Mouse (Mus musculus): ENCODE measurements around the gene Ptprf. TPM values are rescaled to one million over a fixed set of nuclear protein-coding genes. Genes with fewer than 3 reads are reported as not detected.
A peak's percentile ranks its signal among the peaks of the same experiment; 100 is the strongest.

Ptprf gene
- polyA plus RNA-seq, 1 experiment, result 245 TPM

- 86% methylated on average over 13 of the region's 13 CpGs for WGBS
- H3K4me3 ChIP-seq (replicated peaks; ENCODE audit: extremely low read depth, low read depth, low read length), result no peak overlapping the region
- DNase-seq, result no peak
- no peak for TF ChIP-seq CTCF (IDR thresholded peaks at IDR 0.05; ENCODE audit: insufficient read depth, low read length)
- no peak for TF ChIP-seq POLR2A (IDR thresholded peaks at IDR 0.05; ENCODE audit: borderline replicate concordance, extremely low read depth, low read depth, low read length)
- H3K4me1 ChIP-seq (ENCODE audit: control insufficient read depth, insufficient read depth, low read length), result no peaks in the 10 kb centered on the region
Measured at GRCm38 (mm10) chr4:118307533-118308263, 16.5 kb upstream of the Ptprf start.

DNA sequence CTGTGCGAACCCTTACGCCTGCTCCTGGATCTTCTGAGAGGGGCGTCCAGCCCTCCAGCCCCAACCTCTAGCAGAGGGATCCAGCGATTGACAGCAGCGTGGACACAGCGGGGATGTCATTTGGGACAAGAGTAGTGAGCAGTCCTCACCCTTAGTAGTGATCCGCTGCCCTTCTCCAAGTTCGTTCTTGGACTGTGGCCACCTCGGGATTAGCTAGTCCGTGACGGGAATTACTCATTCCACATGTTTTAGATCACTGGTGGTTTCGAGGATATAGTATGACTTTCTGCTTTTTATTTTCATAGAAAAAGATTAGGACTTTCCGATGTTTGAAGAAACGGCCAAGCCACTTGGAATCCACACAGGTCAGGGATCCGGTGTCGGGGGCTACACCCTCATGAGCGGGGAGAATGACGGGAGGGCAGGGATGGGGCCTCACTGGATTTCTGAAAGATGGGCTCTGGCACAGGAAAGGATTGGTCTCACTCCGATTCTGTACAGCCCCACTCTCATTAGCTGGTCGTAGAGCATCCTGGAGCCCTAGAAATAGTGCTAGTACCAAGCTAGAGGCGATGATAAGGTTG, 15.0 kb upstream of the Ptprf start:
- Histone ChIP-seq H3K4me1 (ENCODE audit: control insufficient read depth, insufficient read depth, low read length) (no peaks in the 10 kb centered on the region), H3K4me3 (replicated peaks; ENCODE audit: extremely low read depth, low read depth, low read length) (no peak overlapping the region)
- no peak for TF ChIP-seq POLR2A (IDR thresholded peaks at IDR 0.05; ENCODE audit: borderline replicate concordance, extremely low read depth, low read depth, low read length)
- no peak for TF ChIP-seq CTCF (IDR thresholded peaks at IDR 0.05; ENCODE audit: insufficient read depth, low read length)
- 85% methylated on average over 21 of the region's 21 CpGs for WGBS
- DNase-seq, result no peak

DNA sequence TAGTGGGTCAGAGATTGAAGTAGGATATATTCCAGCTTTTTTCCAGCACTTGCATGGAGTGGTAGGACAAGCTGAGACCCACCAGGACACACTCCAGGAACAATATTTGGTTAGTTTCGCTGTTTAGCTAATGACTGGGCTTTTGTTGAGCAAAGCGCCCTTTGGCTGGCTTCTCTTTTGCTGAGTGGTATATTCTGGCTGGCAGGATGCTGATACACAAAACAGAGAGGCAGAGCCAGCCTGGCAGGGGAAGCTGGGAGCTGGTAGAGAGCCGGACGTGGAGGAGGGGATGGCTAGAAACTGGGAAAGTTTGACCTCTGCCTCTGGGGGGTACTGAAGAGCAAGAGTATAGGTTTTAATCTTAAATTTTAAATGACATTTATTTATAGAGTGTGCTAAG, 13.8 kb upstream of the Ptprf start:
- Histone ChIP-seq H3K4me1 (ENCODE audit: control insufficient read depth, insufficient read depth, low read length) (no peaks in the 10 kb centered on the region), H3K4me3 (replicated peaks; ENCODE audit: extremely low read depth, low read depth, low read length) (no peak overlapping the region)
- 28% methylated on average over 4 of the region's 4 CpGs for WGBS
- TF ChIP-seq POLR2A (IDR thresholded peaks at IDR 0.05; ENCODE audit: borderline replicate concordance, extremely low read depth, low read depth, low read length) (no peak), CTCF (IDR thresholded peaks at IDR 0.05; ENCODE audit: insufficient read depth, low read length) (no peak)
- DNase-seq, result no peak

DNA sequence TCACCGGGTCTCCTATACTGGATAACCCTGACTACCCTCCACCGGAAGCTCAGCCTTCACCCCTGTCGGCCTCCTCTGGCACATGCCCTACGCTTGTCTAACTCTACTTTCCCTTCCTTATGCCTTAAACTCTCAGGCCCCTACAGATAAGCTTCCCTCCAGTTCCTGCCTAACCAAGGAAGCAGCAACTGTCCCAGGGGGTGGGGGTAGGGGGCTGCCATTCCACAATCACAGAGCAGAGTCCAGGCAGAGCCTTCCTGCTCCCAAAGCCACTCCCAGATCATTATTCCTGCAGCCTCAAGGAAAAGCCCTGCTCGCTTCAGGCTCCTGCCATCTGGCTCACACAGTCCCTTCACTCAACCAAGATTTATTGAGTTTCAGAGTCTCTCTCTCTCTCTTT, 6.6 kb upstream of the Ptprf start:
- Histone ChIP-seq H3K4me1 (ENCODE audit: control insufficient read depth, insufficient read depth, low read length) (no peaks in the 10 kb centered on the region), H3K4me3 (replicated peaks; ENCODE audit: extremely low read depth, low read depth, low read length) (no peak overlapping the region)

DNA sequence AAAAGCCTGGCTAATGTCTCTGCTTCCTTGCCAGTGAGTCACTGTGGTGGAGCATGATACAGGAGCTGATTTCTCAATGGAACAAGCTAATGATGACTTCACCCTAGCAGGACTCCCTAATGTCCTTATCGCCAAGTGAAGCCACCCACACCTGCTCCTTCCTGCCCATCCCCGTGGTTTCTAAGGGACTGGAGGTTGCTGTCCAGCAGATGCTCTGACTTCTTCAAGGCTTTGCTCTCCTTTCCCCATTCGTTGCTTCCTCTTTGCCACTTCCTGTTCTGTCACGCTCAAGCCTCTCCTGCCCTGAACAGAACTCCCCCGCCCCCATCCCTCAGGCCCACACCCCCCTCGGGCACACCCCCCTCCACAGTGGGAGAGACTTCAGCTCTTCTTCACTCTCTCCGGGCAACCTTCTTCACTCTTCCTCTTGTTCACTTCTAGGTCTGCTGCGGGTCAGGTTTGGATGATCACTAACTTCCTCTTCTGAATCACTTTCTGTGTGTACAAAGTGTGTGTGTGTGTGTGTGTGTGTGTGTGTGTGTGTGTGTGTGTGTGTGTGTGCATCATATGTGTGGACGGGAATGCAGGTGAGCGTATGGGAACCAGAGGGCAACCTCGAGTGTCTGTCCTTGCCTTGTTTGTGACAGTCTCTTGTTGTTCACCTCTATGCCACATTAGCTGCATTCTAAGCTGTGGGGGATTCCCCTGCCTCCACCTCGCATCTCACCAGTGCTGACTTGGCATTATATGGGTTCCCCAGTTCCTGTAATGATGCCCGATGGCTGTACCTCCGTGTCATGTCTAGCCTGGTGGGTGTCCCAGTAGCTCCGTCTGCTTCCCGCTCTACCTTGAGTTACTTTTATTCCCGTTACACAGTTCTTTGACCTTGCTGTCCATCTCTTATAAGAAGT, 4.7 kb upstream of the Ptprf start:
- H3K4me3 ChIP-seq (replicated peaks; ENCODE audit: extremely low read depth, low read depth, low read length), result no peak overlapping the region
- no peaks in the 10 kb centered on the region for H3K4me1 ChIP-seq (ENCODE audit: control insufficient read depth, insufficient read depth, low read length)
- TF ChIP-seq CTCF (IDR thresholded peaks at IDR 0.05; ENCODE audit: insufficient read depth, low read length) (no peak), POLR2A (IDR thresholded peaks at IDR 0.05; ENCODE audit: borderline replicate concordance, extremely low read depth, low read depth, low read length) (no peak)
- no peak for DNase-seq
- WGBS, result 41% methylated on average over 17 of the region's 17 CpGs

More for the DNA sequence above, 6.6 kb upstream of the Ptprf start:
- WGBS, result 15% methylated on average over 5 of the region's 5 CpGs
- TF ChIP-seq CTCF (IDR thresholded peaks at IDR 0.05; ENCODE audit: insufficient read depth, low read length), result no peak
- TF ChIP-seq POLR2A (IDR thresholded peaks at IDR 0.05; ENCODE audit: borderline replicate concordance, extremely low read depth, low read depth, low read length), result no peak
- DNase-seq, result no peak

GRCm38 (mm10) chr4:118294811-118295210, 3.6 kb upstream of the Ptprf start:
- TF ChIP-seq POLR2A (IDR thresholded peaks at IDR 0.05; ENCODE audit: borderline replicate concordance, extremely low read depth, low read depth, low read length) (no peak), CTCF (IDR thresholded peaks at IDR 0.05; ENCODE audit: insufficient read depth, low read length) (no peak)
- Histone ChIP-seq H3K4me1 (ENCODE audit: control insufficient read depth, insufficient read depth, low read length) (no peaks in the 10 kb centered on the region), H3K4me3 (replicated peaks; ENCODE audit: extremely low read depth, low read depth, low read length) (no peak overlapping the region)
- 80% methylated on average over 4 of the region's 4 CpGs for WGBS
- DNase-seq, result no peak

- peak; percentile 79 for DNase-seq
- Histone ChIP-seq H3K4me1 (ENCODE audit: control insufficient read depth, insufficient read depth, low read length) (no peaks in the 10 kb centered on the region), H3K4me3 (replicated peaks; ENCODE audit: extremely low read depth, low read depth, low read length) (no peak overlapping the region)
- no peak for TF ChIP-seq POLR2A (IDR thresholded peaks at IDR 0.05; ENCODE audit: borderline replicate concordance, extremely low read depth, low read depth, low read length)
- TF ChIP-seq CTCF (IDR thresholded peaks at IDR 0.05; ENCODE audit: insufficient read depth, low read length), result peak; percentile 99
- WGBS, result 11% methylated on average over 11 of the region's 11 CpGs
Measured at GRCm38 (mm10) chr4:118292741-118293306, 1.6 kb upstream of the Ptprf start.

- Histone ChIP-seq H3K4me3 (replicated peaks; ENCODE audit: extremely low read depth, low read depth, low read length) (peak overlapping the region; percentile 66), H3K4me1 (ENCODE audit: control insufficient read depth, insufficient read depth, low read length) (0 out of 2 replicates have a peak, but pooled peaks cover 4% of the 10 kb centered on the region)
- TF ChIP-seq POLR2A (IDR thresholded peaks at IDR 0.05; ENCODE audit: borderline replicate concordance, extremely low read depth, low read depth, low read length), result no peak
- TF ChIP-seq CTCF (IDR thresholded peaks at IDR 0.05; ENCODE audit: insufficient read depth, low read length), result no peak
- under 1% methylated on average over 67 of the region's 84 CpGs for WGBS
- peak; percentile 61 for DNase-seq
Measured at GRCm38 (mm10) chr4:118290416-118291030, 682 bp downstream of the Ptprf start.

Measured in lung, adult 2 months (tissue).